Mouse (Mus musculus) intestine, postnatal 0 days (tissue): ENCODE measurements around the gene Eftud2. TPM values are rescaled to one million over a fixed set of nuclear protein-coding genes. Genes with fewer than 3 reads are reported as not detected.

ENCODE experiments used
- ATAC-seq: fragments of 200-750 bp; cut with Nextera tagmentation; 2 replicates; pipeline ENCODE4 v1.8.0; 2017; ENCODE audit warnings: mild to moderate bottlenecking, moderate TSS enrichment, moderate library complexity
- H3K27ac ChIP-seq: fragments of 300-500 bp; sonication (generic); 2 replicates; pipeline ENCODE4 v1.5.1; 2014; ENCODE audit warnings: mild to moderate bottlenecking, low read depth, low read length, moderate library complexity
- H3K27me3 ChIP-seq: fragments of 300-500 bp; sonication (generic); replicated peaks from 2 replicates; pipeline ENCODE4 v1.6.1; 2014; ENCODE audit warnings: low read length, mixed read lengths; ENCODE audit not compliant: control insufficient read depth, insufficient read depth
- H3K36me3 ChIP-seq: fragments of 300-500 bp; sonication (generic); 2 replicates; pipeline ENCODE4 v1.6.1; 2014; ENCODE audit warnings: mild to moderate bottlenecking, moderate library complexity; ENCODE audit not compliant: control insufficient read depth, insufficient read depth
- H3K4me1 ChIP-seq: fragments of 300-500 bp; sonication (generic); replicated peaks from 2 replicates; pipeline ENCODE4 v1.6.1; 2014; ENCODE audit warnings: antibody characterized with exemption, low read length, mixed read lengths; ENCODE audit not compliant: control insufficient read depth, insufficient read depth
- H3K4me2 ChIP-seq: fragments of 300-500 bp; sonication (generic); replicated peaks from 2 replicates; pipeline ENCODE4 v1.6.1; 2014; ENCODE audit warnings: low read depth, mild to moderate bottlenecking, moderate library complexity
- H3K4me3 ChIP-seq: fragments of 300-500 bp; sonication (generic); 2 replicates; pipeline ENCODE4 v1.5.1; 2014; ENCODE audit warnings: low read depth, low read length
- H3K9ac ChIP-seq: fragments of 300-500 bp; sonication (generic); 2 replicates; pipeline ENCODE4 v1.6.1; 2014; ENCODE audit warnings: mild to moderate bottlenecking, low read depth, low read length
- H3K9me3 ChIP-seq: fragments of 300-500 bp; sonication (generic); 2 replicates; pipeline ENCODE4 v1.6.1; 2016; ENCODE audit warnings: mixed run types; ENCODE audit not compliant: control insufficient read depth
- CTCF ChIP-seq: sonication (generic); IDR thresholded peaks from 2 replicates; pipeline ENCODE4 v1.5.1; 2016; ENCODE audit warnings: low read depth, mild to moderate bottlenecking, control low read depth, antibody characterized with exemption, moderate library complexity
- WGBS: fragments of 180-500 bp; shearing (Covaris S2); extraction: QIAGEN DNeasy Blood & Tissue Kit; methylation state at CpG from one replicate; pipeline ENCODE4 v1.1.7; 2014; 5-methylcytosine and 5-hydroxymethylcytosine counted together
- polyA plus RNA-seq: library from polyadenylated mRNA; unstranded; fragments of >200 nt; fragmentation: Nextera tagmentation; extraction: Ambion mirVana; gene quantifications from 2 replicates; pipeline ENCODE4 v1.2.1, GENCODE M21; 2015

Eftud2 gene
- polyA plus RNA-seq, 1 experiment from 2014 or later: 50.9 TPM

DNA sequence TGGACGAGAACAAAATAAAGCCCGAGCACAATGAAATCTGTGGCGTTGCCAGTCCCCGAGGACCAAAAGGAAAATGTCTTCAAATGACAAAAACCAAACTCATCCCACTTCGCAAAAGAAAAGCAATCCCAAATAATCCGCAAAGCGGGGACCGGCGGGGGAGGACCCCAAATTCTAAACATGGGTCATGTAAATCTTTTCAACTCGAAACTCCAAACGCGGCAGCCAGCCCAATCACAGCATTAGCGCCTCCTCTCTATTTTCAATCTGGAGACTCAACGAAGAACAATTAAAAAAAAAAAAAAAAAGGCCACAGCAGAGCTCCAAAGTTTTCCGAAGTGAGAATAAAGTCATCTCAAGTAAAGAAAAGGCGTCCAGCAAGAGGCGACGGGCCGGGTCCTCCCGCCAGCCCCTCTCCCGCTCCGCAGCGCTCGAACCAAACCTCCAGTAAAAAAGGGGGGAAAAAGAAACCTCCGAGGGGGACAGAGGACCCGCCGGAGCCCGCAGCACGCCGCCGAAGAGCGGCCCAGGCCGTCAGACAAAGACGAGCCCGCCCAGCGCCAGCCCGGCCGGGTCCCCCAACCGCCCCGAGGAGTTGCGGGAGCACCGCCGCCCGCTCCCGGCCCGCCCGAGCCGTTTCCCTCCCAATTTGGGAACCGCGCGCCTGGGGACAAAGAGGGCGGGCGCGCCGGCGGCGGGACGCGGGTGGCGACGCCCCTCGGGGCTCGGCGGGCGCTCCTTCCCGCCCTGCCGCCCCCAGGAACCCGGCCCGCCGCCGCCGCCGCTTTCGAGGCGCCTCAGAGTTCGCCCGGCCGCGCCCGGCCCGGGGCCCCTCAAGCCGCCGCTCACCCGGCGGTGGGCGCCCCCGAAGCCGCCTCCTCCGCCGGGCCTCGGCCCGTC is 62.4 kb downstream of the Eftud2 start:
- Histone ChIP-seq H3K9me3 (no peaks in the 10 kb centered on the region), H3K4me2 (peak overlapping the region; percentile 77), H3K9ac (peak overlapping the region; percentile 73), H3K4me1 (no peaks in the 10 kb centered on the region), H3K27me3 (peaks cover 40% of the 10 kb centered on the region), H3K27ac (peak overlapping the region; percentile 88), H3K4me3 (peak overlapping the region; percentile 70), H3K36me3 (no peaks in the 10 kb centered on the region)
- TF ChIP-seq CTCF: no peak
- peak; percentile 43 for ATAC-seq
- under 1% methylated on average over 54 of the region's 92 CpGs for WGBS

DNA sequence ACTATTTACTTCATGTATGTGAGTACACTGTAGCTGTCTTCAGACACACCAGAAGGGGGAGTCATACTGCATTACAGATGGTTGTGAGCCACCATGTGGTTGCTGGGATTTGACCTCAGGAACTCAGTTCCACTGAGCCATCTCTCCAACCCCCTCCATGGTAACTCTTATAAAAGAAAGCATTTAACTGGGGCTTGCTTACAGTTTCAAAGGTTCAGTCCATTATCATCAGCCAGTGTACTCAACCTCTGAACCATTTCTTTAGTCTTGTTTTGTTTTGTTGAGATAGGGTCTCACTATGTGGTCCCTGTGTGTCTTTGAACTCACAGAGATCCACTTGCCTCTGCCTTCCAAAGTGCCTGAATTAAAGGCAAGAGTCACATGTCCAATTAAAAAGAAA is 65.9 kb downstream of the Eftud2 start:
- TF ChIP-seq CTCF: peak; percentile 7; the same call in 1 of the 2 replicates
- Histone ChIP-seq H3K27ac (no peak overlapping the region), H3K9me3 (no peaks in the 10 kb centered on the region), H3K27me3 (peaks cover 22% of the 10 kb centered on the region), H3K4me2 (no peak overlapping the region), H3K4me1 (no peaks in the 10 kb centered on the region), H3K9ac (no peak overlapping the region), H3K4me3 (no peak overlapping the region), H3K36me3 (no peaks in the 10 kb centered on the region)
- ATAC-seq: no peak

DNA sequence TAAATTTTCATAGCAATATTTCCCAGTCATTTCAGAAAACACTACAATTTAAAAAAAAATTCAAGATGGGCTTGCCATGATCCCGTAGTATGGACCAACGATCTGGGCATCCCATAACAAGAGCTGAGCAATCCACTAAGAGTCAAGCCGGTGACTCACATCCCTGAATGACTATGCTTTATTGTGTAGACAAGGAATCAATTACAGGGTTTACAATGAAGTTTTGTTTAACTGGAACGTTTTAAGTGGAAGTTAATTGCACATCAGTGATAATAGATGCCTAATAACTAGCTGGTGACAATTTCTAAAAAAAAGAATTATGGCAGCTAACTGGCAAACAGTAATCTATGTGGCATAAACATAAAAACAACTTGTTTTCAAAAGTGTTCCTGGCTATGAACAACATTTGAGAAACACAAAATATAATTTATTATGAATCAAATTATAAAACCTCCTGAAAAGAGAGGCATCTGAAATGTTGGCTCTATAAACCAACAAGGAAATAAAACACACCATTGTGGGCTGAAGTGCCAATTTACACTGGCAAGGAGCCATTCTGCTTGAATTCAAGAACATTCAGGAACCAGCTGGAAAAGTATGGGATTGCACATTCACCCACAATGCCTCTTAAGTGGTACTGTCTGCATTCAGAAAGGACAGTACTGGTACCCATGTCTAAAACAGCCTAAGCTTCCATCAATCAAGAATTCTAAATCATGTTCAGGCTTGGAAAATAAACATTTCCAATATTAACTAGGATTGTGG is 69.9 kb downstream of the Eftud2 start:
- Histone ChIP-seq H3K4me2 (no peak overlapping the region), H3K9me3 (no peaks in the 10 kb centered on the region), H3K36me3 (no peaks in the 10 kb centered on the region), H3K27me3 (no peaks in the 10 kb centered on the region), H3K4me1 (no peaks in the 10 kb centered on the region), H3K9ac (no peak overlapping the region), H3K27ac (no peak overlapping the region), H3K4me3 (no peak overlapping the region)
- WGBS: 36% methylated on average over 4 of the region's 4 CpGs
- TF ChIP-seq CTCF: no peak
- no peak for ATAC-seq

DNA sequence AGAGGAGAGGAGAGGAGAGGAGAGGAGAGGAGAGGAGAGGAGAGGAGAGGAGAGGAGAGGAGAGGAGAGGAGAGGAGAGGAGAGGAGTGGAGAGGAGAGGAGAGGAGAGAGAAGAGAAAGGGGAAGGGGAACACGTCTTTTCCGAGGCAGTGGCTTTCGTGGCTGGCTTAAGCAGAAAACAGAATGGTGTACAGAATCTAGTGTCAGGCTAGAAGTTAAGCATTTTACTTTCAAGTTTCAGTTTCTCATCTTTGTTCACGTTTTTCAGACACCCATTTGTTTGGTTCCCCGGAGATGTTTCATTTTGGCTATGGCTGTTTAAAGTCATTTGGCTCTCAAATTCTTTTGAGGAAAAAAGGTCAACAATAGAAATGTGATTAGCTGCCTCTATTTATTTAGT is 72.5 kb downstream of the Eftud2 start:
- Histone ChIP-seq H3K27ac (no peak overlapping the region), H3K4me1 (no peaks in the 10 kb centered on the region), H3K36me3 (no peaks in the 10 kb centered on the region), H3K9ac (no peak overlapping the region), H3K4me2 (no peak overlapping the region), H3K9me3 (no peaks in the 10 kb centered on the region), H3K27me3 (no peaks in the 10 kb centered on the region), H3K4me3 (no peak overlapping the region)
- 64% methylated on average over 5 of the region's 5 CpGs for WGBS
- ATAC-seq: no peak
- no peak for TF ChIP-seq CTCF

DNA sequence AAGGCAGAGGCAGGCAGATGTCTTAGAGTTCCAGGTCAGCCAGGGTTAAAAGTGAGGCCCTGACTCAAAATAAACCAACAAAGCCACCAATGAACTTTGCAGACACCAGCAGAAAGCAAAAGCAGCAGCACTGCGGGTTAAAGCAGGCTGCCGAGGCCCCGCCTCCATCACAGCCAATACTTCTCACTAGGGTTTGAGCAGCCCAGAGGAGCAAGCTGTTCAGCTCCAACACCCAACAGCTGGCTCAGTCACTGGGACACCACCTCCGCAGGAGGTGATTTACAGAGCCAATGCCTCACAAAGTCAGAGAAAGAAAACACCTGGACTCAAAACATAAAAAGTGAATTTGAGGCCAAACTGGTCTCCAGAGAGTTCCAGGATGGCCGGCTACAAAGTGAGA is 77.3 kb downstream of the Eftud2 start:
- 73% methylated on average over 5 of the region's 5 CpGs for WGBS

DNA sequence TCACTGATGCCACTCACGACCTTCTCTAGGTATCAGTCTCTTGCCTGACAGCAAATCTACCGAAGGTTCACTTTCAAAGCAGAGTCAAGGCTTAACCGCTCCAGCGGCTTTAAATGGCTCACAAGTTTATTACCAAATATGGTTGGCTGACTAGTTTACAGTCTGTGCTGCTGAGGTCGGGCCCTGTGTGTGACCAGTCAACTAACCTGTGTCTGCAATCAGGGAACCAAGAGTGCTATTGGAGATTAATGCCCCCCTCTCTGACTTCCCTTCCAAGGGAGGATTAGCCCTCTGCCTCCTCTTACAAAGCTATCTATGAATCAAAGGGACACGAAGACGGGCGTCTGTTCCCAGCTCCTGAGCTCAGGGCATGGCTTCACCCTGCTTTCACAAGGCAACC is 86.6 kb downstream of the Eftud2 start:
- H3K4me1 ChIP-seq: no peaks in the 10 kb centered on the region; the same call in 1 of the 2 replicates
- H3K9me3 ChIP-seq: no peaks in the 10 kb centered on the region
- no peaks in the 10 kb centered on the region; the same call in 1 of the 2 replicates for H3K36me3 ChIP-seq
- H3K4me3 ChIP-seq: no peak overlapping the region
- no peak overlapping the region for H3K9ac ChIP-seq
- TF ChIP-seq CTCF: no peak
- H3K4me2 ChIP-seq: no peak overlapping the region
- no peak overlapping the region for H3K27ac ChIP-seq
- 56% methylated on average over 8 of the region's 8 CpGs for WGBS
- ATAC-seq: no peak
- H3K27me3 ChIP-seq: no peaks in the 10 kb centered on the region

More for the DNA sequence above, 77.3 kb downstream of the Eftud2 start:
- H3K4me1 ChIP-seq: no peaks in the 10 kb centered on the region
- ATAC-seq: no peak
- no peak overlapping the region for H3K9ac ChIP-seq
- no peaks in the 10 kb centered on the region for H3K9me3 ChIP-seq
- H3K27ac ChIP-seq: no peak overlapping the region
- H3K4me3 ChIP-seq: no peak overlapping the region
- H3K4me2 ChIP-seq: no peak overlapping the region
- no peaks in the 10 kb centered on the region for H3K36me3 ChIP-seq
- H3K27me3 ChIP-seq: no peaks in the 10 kb centered on the region
- TF ChIP-seq CTCF: no peak
